Mouse (Mus musculus) cortical plate, adult 2 months (tissue): ENCODE measurements around the gene Cntnap5b.

ENCODE experiments used
- CTCF ChIP-seq: fragments of 200-500 bp; IDR thresholded peaks from 2 replicates; pipeline ENCODE4 v1.5.1; 2011; ENCODE audit warnings: mild to moderate bottlenecking, control low read depth, low read length; ENCODE audit not compliant: insufficient read depth; ENCODE audit errors: extremely low read depth
- POLR2A ChIP-seq: fragments of 200-500 bp; IDR thresholded peaks from 2 replicates; pipeline ENCODE4 v1.6.1; 2011; ENCODE audit warnings: mild to moderate bottlenecking, low read length, control low read depth; ENCODE audit not compliant: insufficient read depth; ENCODE audit errors: extremely low read depth

- TF ChIP-seq CTCF (no peak), POLR2A (no peak)
Observed at GRCm38 (mm10) chr1:100463877-100464276, 691.3 kb downstream of the Cntnap5b start.
